Mouse (Mus musculus) CD4-positive naive resting alpha-beta T cell, adult 76 days (primary cell): ENCODE data around the gene Gm10153. TPM values are rescaled to one million over a fixed set of nuclear protein-coding genes. Genes with fewer than 3 reads are reported as not detected.

Source experiments
- total RNA-seq: library from RNA; stranded (reverse); gene quantifications from one replicate; pipeline ENCODE4 v1.2.4, GENCODE M21; 2023

The Gm10153 gene
- not detected for total RNA-seq

DNA sequence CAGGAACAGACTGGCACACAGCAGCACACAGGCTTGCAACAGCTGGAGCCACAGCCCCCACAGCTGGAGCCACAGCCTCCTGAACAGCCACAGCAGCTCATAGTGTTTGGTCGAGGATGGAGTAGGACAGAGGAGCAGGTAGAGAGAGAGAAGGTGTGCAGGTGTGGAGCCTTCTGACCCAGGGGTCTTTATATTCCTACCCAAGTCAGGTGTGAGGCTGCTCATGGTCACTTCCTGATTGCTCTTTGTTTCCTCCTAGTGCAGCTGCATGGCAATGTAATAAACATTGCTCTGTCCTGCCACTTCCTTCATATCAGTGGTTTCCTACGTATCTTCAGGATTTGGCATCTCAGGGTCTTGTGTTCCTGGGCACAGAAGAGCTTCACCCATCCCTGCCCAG, at the start of gene Gm10153:
Gene Gm10153, minus strand, starts transcription at position 101 of the 400 bp plus-strand sequence.

DNA sequence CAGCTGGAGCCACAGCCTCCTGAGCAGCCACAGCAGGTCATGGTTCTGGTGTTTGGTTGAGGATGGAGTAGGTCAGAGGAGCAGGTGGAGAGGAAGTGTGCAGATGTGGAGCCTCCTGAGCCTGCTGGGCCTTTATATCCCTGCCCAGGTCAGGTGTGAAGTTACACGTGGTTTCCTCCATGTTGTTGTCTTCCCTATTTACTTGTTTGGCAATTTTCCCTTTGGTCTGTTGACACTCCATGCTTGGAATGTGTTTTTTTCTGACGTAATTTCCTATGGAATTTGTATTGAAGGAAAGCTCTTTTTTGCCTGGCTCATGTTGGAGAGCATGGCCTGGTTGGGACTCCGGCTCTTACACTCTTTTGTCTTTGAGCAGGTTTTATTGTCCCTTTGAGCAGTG, 39.7 kb upstream of the Gm10153 start, which contains the start of gene Krtap5-5:
Gene Krtap5-5, minus strand, starts transcription at position 101 of the 400 bp plus-strand sequence.

DNA sequence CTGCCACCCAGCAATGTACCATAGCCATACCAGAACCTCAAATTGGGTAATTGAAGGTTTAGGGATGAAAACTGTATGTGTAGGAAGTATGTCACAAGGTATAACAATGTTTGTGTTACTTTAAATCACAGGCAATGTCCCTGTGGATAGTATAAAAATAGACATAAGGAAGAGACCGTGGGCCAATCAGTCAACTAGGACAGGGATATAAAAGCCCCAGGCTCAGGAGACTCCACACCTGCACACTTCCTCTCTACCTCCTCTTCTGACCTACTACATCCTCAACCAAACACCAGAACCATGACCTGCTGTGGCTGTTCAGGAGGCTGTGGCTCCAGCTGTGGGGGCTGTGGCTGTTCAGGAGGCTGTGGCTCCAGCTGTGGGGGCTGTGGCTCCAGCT, 21.4 kb upstream of the Gm10153 start, which contains the start of gene Gm7579:
Gene Gm7579, plus strand, starts transcription at position 301 of the 400 bp plus-strand sequence.

DNA sequence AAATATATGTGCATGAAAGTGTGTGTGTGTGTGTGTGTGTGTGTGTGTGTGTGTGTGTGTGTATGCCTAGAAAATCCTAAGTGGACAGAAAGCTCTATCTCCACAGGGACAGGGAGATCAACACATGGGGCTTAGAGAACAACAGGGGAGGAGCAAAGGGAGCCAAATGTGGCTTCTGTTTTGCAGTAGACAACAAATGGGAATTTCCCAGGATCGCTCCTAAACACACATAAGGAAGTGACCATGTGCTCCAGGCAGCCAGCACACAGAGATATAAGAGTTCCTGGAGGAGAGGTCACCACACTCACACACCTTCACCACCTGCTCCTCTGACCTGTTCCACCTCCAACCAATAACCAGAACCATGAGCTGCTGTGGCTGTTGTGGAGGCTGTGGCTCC, 10.9 kb upstream of the Gm10153 start, which contains the start of gene Krtap5-3:
Gene Krtap5-3, plus strand, starts transcription at position 301 of the 400 bp plus-strand sequence.

DNA sequence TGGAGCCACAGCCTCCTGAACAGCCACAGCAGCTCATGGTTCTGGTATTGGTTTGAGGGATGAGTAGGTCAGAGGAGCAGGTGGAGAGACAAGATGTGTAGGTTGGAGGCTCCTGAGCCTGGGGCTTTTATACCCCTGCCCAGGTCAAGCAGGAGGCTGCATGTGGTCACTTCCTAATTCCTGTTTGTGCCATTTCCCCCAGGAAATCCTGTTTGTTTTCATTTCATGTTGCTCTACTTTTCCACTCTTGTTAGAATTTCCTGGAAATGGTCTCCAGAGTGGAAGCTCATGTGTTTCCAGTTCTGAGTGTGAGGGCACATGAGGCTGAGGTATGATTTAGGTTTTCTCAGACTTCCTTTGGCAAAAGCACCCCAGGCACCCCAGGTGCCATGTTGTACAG, 14.3 kb downstream of the Gm10153 start, which contains the start of gene Krtap5-2:
Gene Krtap5-2, minus strand, starts transcription at position 101 of the 400 bp plus-strand sequence.

DNA sequence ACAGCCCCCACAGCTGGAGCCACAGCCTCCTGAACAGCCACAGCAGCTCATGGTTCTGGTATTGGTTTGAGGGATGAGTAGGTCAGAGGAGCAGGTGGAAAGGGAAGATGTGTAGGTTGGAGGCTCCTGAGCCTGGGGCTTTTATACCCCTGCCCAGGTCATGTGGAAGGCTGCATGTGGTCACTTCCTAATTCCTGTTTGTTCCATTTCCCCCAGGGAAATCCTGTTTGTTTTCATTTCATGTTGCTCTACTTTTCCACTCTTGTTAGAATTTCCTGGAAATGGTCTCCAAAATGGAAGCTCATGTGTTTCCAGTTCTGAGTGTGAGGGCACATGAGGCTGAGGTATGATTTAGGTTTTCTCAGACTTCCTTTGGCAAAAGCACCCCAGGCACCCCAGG, 24.6 kb downstream of the Gm10153 start, which contains the start of gene Gm4553:
Gene Gm4553, minus strand, starts transcription at position 101 of the 400 bp plus-strand sequence.

DNA sequence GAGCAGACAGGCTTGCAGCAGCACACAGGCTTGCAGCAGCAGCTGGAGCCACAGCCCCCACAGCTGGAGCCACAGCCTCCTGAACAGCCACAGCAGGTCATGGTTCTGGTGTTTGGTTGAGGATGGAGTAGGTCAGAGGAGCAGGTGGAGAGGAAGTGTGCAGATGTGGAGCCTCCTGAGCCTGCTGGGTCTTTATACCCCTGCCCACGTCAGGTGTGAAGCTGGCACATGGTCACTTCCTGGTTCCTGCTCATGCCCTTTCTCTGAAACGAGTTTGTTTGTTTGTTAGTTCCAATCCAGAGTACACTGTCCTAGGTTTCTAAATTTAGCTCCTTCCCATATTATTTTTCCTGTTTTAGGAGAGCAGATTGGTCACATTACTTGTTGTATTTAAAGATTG, 33.2 kb downstream of the Gm10153 start, which contains the start of gene Gm29735:
Gene Gm29735, minus strand, starts transcription at position 101 of the 400 bp plus-strand sequence.

DNA sequence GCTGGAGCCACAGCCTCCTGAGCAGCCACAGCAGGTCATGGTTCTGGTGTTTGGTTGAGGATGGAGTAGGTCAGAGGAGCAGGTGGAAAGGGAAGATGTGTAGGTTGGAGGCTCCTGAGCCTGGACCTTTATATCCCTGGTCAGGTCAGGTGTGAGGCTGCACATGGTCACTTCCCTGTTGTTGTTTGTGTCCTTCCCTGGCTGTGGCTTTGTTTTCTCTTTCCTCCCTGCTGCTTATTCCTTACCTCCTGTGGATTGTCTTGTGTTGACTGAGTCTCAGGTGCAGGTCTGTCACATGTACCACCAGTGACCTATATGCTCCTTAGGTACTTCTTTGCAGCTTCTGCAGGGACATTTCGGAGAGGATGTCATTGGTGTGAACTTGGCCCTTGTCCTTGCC, 45.7 kb downstream of the Gm10153 start, which contains the start of gene Gm45337:
Gene Gm45337, minus strand, starts transcription at position 101 of the 400 bp plus-strand sequence.

Other genes with a start within 250 kb of the Gm10153 start
- not detected for gene Brsk2, start 240.6 kb downstream of the Gm10153 start, total RNA-seq
- gene Mob2, start 129.3 kb downstream of the Gm10153 start, total RNA-seq = 82.7 TPM
- 7.7 TPM for gene Dusp8, start 94.5 kb downstream of the Gm10153 start, total RNA-seq
- gene Gm45618, start 69.7 kb downstream of the Gm10153 start, total RNA-seq = not detected
- gene Gm39115, start 54.4 kb downstream of the Gm10153 start, total RNA-seq = not detected
- not detected for gene Gm45337, start 45.8 kb downstream of the Gm10153 start, total RNA-seq
- not detected for gene Gm29735, start 33.3 kb downstream of the Gm10153 start, total RNA-seq
- not detected for gene Gm4553, start 24.6 kb downstream of the Gm10153 start, total RNA-seq
- gene Krtap5-2, start 14.4 kb downstream of the Gm10153 start, total RNA-seq = not detected
- not detected for gene Krtap5-3, start 11.0 kb upstream of the Gm10153 start, total RNA-seq
- not detected for gene Gm7579, start 21.5 kb upstream of the Gm10153 start, total RNA-seq
- not detected for gene Krtap5-5, start 39.6 kb upstream of the Gm10153 start, total RNA-seq
- gene Gm40460, start 50.7 kb upstream of the Gm10153 start, total RNA-seq = not detected
- not detected for gene Gm2431, start 68.0 kb upstream of the Gm10153 start, total RNA-seq
- gene Gm4559, start 84.0 kb upstream of the Gm10153 start, total RNA-seq = not detected
- gene Krtap5-1, start 106.7 kb upstream of the Gm10153 start, total RNA-seq = not detected
- not detected for gene Krtap5-4, start 113.2 kb upstream of the Gm10153 start, total RNA-seq
- 4.6 TPM for gene Ifitm10, start 183.4 kb upstream of the Gm10153 start, total RNA-seq
- 3.8 TPM for gene Gm49369, start 192.3 kb upstream of the Gm10153 start, total RNA-seq
- gene Ctsd, start 197.6 kb upstream of the Gm10153 start, total RNA-seq = 184 TPM
- gene Syt8, start 244.5 kb upstream of the Gm10153 start, total RNA-seq = not detected